Mouse (Mus musculus) layer of hippocampus, postnatal 14 days (tissue): ENCODE data around the gene Syk. TPM values are rescaled to one million over a fixed set of nuclear protein-coding genes. Genes with fewer than 3 reads are reported as not detected.

Experiments
- DNase-seq, 2 experiments: peaks; one replicate each; pipeline ENCODE4 v3.0.0; 2021 to 2022; ENCODE audit warnings: low spot score in 2 of 2, mixed read lengths in 1 of 2
- total RNA-seq, 2 experiments: library from RNA; stranded (reverse); gene quantifications; 2 replicates each; pipeline ENCODE4 v1.2.3; 2021

The Syk gene
- total RNA-seq, 2 experiments from 2014 or later = 4.7 to 5.6 TPM

DNA sequence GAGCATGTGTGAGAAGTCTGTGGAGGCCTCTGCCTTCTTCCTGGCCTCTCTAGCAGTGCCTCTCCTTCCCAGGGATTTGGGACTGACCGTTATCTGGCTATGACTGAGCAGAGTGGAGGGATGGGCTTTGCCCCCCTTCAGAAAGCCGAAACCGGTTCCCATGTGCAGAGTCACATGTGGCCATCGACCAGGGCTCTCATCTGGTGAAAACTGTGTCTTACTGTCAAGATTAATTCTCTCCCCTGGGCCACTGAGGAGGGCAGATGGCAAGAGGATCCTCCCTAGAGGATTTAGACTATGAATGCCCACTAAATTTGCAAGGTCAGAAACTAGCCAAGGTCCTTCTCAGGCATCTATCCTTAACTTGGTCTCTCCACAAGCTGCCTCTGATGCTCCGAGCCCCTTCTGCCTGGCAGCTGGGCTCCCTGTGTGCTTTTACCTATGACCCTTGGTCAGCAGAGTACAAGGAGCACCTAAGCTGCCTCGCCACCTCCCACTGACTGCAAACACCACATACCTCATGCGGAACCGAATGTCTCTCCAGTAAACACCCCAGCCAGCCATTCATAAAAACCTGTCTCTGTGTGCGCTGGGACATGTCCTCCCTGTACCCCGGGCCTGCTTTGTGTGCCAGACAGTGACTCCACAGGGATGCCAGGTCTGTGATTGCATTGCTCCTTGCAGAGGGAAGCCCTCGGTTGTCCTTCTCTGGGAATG, 65.2 kb downstream of the Syk start:
- DNase-seq = no peak

DNA sequence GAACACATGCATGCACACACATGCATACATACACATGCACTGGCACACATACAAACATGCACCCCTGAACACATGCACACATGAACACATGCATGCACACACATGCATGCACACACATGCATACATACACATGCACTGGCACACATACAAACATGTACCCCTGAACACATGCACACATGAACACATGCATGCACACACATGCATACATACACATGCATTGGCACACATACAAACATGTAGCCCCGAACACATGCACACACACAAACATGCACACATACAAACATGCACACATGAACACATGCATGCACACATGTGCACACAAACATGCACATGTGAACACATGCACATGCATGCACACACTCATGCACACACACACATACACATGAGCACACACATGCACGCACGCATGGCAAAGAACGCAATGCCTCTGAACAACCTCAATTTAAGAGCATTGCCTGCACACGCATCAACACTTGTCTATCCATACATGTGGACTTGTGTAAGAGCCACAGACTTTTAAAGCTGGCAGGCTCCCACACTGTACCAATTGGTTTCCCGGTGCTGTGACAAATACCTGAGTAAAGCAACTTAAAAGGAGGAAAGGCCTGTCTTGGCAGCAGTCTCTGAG, 66.9 kb downstream of the Syk start:
- no peak for DNase-seq

DNA sequence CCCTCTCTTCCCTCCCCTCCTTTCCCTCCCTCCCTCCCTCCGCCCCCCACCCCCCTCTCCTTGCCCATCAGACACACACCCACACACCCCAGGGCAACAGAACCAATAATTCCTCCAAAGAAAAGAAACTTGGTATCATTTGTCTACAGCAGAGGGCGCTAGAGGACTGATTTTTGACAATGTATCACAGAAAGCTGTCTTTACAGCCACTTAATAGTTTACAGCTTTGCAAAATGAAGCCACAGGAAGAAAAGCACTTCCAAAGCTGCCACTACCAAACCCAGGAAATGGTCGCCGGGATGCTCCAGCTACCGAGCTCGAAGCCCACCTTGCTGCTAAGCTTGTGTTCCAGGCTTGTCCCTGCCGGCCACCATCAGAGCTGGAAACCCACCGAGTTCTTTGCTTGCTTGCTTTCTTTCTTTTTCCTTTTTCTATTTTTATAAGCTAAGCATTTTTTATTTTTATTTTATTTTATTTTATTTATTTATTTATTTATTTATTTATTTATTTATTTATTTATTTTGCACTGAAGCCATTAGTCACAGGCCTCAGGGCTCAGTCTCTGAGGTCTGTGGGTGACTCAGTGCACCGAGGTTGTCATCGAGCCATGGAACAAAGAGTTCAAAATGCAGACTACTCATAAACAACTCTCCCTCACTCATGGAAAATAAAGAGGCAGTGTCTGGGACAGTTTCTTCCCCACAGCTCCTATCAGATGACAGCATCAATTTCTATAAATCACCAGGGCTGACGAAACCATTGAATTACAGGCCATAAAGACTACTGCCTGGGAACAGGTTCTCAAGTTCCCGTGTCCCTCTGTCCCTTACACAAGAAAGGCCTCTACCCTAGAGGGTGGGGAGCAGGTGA, 68.6 kb downstream of the Syk start:
- peak; percentile 24 to 88 for DNase-seq

DNA sequence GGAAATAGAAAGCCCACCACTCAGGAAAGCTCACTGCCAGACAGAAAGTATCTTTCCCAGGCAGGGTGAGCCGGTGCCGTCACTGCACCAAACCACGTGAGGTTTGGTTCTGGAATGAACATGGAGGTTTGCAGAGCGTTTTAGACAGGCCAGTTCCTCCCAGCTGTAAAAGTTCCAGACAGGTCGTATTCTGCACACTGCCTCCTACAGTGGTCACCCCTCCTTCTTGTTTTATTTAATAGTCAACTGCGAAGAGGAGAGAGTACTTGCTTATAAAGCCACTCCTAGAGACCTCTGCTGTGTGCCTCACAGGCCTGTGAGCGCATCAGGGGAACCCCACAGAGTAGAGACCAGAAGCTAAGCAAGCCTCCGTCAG, 69.3 kb downstream of the Syk start:
- DNase-seq = no peak

DNA sequence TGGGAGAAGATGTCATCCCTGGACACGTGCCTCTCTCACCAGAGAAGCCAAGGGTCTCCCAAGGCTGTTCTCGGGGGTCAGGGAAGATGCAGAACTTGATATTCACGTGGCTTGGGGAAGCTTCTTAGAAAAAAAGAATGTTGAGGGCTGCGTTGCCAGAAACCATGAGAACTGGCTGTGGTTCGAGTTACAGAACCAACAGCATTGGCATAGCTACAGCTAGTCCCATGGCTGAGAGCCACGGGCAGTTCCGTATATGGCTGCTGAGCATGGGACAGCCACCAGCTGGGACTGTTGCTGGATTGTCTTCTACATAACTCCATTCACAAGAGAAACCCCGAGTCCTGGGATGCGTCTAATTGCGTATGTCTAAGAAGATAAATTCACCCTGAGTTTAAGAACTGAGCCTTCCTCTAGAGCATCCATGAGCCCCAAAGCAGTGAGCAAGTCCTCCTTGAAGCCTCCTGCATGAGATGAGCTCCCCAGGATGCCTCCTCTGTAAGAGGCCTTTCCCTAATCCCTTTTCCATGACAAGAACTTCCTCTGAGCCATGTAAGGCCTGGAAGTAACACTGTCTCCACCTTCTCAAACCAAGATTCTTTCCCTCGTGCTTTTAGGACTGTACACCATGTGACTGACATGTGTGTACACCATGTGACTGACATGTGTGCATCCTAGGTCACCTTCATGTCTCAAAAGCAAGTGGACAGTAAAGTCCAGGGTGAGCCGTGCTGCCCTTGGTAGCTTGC, 71.3 kb downstream of the Syk start:
- no peak for DNase-seq

DNA sequence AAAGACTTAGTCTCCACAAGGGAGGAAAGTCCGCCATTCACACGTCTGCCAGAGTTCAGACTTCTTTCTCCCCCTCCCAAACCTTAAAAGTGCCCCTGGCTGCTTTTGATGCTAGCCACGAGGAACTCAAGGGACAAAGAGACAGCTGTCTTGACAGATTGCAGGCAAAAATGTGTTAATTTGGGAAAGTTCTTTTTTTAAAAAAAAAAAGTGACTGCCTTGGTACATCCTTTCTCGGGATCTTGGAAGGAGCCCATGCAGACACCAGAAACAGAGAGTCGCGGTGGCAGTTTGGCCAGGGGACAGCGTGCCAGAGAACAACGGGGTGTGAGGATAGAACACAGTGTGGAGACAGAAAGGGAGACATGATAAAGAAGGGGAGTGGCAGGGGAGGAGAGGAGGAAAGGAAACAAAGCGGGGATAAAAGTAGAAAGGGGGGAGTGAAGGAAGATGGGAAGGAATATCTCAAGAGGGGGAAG, 71.9 kb downstream of the Syk start:
- no peak for DNase-seq

DNA sequence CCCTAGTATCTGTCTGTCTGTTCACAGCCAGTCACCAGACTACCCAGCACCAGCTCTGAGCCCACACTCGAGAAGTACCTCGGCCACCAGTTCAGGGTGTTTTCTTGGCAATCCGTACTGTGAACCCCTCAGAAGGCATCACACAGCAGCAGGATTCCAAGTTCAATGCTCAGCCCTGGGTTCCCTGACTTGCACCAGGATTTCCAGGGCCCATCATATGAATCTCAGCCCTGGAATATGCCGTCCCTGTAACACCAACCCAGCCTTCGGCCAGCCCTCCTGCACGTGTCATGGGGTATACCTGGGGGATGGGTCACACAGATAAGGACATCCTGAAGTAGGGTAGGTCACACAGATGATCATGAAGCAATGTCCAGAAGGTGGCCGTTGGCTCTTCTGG, 75.0 kb downstream of the Syk start:
- no peak for DNase-seq

DNA sequence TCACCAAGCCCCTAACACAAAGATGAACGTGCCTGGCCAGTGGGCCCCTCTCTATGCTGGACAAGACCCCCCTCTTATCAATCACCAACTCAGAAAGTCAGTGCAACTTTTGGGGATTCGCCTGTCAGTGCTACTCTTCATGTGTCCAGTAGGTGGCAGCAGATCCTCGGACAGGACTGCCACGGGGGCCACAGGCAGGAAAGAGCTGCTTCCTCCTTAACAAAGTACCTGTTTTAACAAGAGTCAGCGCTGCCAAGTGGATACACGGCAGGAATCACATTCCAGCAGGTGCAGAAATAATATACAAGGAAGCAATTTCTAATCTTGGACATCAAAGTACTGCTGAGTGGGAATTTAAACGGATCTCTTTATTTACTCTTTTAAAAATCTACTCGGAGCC, 75.5 kb downstream of the Syk start:
- DNase-seq = peak; percentile 59 to 66

DNA sequence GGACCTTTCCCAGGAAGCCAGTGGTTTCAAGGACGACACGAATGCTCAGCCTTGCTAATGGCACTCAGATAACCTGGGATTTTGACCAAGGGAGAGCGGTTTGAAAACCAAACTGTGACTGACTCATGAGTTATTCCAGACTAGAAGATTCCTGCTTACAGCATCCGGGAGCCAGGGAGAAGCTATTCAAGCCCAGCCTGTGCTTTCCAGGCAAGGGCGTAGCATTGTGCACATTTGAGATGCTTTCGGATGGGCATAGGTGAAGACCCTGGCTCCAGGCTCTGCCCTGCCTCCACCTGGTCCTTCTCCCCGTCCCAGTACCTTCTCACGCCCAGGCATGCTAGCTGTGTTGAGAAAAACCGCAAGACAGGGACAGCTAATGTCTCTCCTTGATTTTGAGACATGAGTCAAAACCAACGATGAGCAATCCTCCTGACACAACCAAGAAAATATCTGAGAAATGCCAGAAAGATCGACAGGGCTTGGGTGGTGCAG, 76.2 kb downstream of the Syk start:
- no peak for DNase-seq

DNA sequence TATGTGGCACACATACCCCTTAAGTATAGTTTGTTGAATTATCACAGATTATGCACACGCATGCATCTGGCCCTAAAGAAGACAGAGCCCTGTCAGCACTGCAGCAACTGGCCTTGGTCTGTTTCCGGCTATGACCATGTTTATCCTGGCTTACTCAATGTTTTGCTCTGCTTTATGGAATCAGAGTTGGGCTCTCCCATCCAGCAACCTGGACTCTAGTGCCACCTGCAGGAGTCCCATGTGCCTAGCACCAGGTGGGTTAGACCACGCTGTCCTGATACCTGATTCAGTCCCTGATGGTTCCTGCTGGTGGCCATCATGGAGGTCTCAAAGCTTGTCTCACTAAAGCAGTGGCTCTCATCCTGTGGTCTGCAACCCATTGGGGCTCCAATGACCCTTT, 86.9 kb downstream of the Syk start:
- DNase-seq = no peak

DNA sequence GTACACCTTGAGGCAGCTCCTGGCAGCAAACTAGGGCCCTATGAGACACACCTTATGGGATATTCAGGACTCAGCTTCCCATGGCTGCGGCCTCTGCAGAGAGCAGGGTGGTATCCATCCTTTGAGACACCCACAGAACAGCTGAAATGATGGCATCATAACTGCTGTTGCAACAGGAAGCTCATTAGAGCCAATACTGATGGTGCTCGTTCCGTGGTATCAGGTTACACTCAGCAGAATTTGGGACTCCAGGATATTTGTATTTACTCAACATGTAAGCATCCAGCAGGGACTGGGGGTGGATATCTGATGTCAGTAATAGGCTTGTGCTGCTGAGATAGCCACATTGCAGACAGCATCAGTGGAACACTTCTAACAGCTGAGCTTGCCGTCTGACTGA, 90.3 kb downstream of the Syk start:
- DNase-seq = no peak

DNA sequence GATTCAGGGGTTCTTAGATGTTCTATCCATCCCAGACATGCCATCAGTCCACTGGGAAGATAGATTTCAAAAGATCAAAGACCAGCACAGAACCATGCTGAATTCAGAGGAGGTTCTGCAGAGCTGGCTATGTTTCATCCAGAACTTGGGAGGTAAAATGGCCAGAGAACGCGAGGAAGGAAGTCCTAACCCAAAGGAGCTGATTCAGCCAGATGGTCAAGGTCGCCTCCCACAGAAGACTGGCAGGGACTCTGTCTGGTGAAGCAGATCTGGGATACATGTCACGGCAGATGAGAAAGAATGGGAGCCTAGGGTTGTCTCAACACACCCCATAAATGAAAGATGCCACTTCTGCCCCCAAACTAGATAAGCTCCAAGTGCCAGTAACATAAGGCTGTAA, 90.9 kb downstream of the Syk start:
- DNase-seq = no peak

DNA sequence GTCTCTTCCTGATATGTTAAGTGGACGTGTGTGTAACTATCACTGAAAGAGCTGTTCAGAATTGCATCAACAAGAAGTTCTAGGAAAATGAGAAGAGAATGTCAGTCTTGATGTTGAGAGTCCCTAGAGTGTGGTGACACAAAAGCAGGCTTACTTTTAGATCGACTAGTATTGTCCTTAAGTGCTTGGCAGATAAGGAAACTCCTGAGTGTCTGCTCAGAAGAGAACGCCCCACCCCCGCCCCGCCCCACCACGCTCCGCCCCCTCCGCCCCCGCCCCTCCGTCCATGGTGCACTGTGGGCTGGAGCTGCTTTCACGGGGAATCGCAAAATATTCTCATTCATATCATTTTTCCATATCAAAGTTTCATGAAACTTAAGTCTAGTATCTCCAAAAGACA, 91.9 kb downstream of the Syk start:
- no peak for DNase-seq

DNA sequence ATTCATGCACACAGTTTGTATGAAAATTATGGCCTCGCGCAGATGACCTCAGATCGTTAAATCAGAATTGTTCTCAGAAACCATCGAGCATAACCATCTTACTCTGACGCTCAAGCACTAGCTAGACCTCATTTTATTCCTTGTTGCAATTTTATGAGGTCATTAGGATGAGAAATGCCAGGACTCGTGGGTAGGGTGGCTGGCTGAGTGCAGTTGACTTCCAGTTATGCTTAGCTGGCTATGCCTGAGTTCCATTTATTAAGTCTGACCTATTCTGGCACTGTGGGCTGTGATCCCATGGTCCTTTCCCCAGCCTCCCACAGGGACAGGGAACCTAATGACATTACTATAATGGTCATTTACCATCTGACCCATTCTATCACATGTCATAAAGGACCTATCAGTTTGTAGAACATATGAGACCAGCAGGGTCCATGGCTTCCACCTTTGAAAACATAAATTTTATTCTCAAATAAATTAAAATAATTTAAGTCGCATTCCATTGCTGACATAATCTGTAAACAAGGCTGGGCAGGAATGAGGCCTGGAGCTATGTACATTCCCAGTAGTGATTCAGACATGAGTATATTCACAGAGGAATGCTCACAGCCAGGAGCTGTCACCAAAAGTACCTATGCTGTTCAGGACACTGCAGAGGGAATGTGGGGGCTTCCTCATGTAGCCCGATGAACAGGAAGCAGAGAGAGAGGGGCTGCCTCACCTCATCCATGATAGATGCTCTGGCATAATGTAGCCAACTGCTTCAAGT, 92.7 kb downstream of the Syk start:
- no peak for DNase-seq

DNA sequence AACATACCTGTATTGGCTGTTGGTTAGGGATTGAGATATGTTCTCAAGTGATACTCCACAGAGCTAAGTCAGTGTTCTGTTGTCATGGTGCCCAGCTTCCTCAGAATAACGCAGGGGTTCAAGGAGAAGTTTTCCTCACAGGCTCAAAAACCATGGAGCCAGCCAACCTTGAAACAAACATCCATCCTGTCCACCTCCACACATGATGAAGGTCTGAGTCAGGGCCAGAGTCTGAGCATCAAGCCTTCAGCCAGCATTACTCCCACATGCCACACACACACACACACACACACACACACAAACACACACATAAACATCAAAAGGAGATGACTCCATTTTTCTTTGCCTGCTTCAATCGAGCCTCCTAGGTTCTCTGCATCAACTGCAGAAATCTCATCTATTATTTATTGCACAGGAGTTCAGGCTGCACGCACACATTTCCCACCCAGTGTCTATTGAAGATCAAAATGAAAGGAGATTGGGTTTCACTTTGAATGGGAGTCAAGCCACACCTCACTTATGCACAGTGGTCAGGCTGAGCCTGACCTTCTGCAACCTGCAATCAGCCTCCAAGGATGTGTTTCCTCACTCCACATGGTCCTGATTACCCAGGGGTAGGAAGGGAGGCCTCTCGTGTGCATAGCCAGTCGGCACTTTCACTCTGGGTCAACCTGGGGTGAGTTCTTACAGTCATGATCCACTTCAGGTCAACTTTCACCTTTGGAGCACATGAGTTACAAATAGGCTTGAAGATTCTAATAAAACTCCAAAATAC, 93.9 kb downstream of the Syk start:
- DNase-seq = no peak

DNA sequence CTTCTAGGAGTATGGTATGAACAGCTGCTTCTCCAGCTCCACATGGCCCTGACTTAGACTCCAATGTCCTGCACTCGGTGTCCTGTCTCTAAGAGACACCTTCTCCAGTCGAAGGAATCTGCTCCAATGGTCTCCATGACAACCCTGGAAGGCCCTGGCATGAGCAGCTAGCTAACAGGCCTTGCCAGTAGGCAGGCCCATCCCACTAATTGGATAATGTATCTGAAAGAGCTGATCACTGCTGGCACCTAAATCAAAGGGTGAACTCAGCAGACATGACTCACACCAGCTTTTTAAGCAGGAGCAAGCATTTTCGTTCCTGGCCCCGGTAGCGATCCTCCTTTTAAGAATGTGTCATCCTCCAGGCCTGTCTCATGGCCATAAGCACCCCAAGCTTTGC, 96.9 kb downstream of the Syk start:
- peak; percentile 70 to 86 for DNase-seq

DNA sequence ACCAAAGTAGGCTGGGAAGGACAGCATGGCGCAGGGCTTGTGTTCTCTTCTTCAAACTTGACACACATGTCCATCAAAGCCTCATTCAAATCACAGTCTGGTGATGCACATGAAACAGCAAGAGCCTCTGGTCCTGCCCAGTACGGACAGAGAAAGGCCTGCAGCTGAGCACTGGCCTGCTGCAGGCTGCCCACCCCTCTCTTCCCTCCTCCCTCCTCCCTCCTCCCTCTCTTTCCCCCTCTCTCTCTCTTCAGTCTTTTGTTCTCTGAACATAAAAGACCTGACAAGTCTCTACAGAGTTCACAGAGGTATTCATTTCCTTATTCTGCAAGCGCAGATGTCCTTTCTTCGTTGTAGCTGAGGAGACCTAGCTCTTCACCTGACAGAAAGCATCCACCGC, 99.1 kb downstream of the Syk start:
- no peak for DNase-seq

DNA sequence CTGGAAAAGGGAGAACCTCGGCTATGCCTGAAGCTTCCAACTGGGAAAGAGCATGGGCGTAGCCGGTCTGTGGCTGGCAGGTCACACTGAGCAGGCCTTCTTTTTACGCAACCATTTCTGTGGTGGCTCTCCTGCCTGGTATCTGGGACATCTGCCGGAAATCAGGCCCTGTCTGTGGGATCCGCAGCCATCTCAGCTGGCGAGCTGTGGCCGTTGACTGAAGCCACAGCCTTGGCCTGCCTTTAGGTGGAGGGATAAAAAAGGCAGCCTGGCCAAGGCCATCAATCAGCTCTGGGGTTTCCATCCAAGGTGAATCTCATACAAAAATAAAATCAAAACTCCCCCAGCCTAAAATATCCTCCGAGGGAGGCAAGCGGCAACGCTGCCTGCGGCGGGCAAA, 107.5 kb downstream of the Syk start:
- no peak for DNase-seq

DNA sequence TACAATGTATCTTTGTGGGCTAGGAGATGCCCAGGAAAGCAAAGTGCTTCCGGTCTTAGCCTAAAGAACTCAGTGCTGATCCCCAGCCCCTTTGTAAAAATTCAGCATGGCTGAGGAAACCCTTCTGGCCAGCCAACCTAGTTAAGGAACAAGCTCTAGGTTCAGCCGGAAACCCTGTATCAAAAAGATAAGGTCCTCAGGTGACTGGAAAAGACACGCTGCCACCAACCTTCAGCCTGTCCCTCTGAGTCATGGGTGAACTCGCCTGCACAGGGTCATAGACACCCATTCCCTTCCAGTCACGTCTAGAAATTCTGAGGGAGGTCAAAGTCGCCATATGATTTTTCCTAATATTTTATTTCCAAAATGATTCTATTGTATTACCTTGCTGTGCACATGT, 109.3 kb downstream of the Syk start:
- DNase-seq = no peak

DNA sequence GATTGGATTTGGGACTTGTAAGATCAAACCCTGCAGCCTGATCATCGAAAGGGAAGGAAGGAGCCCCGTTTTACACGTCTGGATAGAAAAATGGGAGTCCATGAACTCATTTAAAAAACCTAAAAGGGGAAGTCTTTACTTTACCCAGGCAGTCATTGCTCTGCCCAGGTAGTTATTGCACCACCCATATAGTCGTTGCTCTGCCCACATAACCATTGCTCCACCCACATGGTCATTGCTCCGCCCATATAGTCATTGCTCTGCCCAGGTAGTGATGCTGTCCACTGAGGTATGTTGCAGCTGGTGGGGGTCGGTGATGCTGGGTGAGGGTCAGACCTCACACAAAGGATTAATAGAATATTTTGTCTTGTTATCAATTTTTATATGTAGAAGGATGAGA, 111.9 kb downstream of the Syk start:
- no peak for DNase-seq
